Mouse (Mus musculus) E14TG2a.4 (cell line): ENCODE measurements around the gene Gpr176.

Experiments
- H3K27me3 ChIP-seq: 2 replicates; pipeline ENCODE4 v1.6.1; 2014; ENCODE audit warnings: low read length, control low read depth; ENCODE audit not compliant: insufficient read depth
- H3K36me3 ChIP-seq: 2 replicates; pipeline ENCODE4 v1.6.1; 2014; ENCODE audit warnings: low read length, control low read depth; ENCODE audit not compliant: insufficient read depth
- H3K4me1 ChIP-seq: replicated peaks from 2 replicates; pipeline ENCODE4 v1.6.1; 2014; ENCODE audit warnings: low read depth, low read length, control low read depth
- H3K4me3 ChIP-seq: replicated peaks from 2 replicates; pipeline ENCODE4 v1.5.1; 2014; ENCODE audit warnings: mild to moderate bottlenecking, low read length
- H3K9me3 ChIP-seq: 2 replicates; pipeline ENCODE4 v1.6.1; 2014; ENCODE audit warnings: low read length, control low read depth
- CTCF ChIP-seq: conservative IDR thresholded peaks from 2 replicates; pipeline ENCODE4 v1.5.1; 2014; ENCODE audit warnings: low read length
- NANOG ChIP-seq: IDR thresholded peaks from 2 replicates; pipeline ENCODE4 v1.6.1; 2014; ENCODE audit warnings: borderline replicate concordance, low read length, mixed read lengths
- POU5F1 ChIP-seq: IDR thresholded peaks from 2 replicates; pipeline ENCODE4 v1.6.1; 2014; ENCODE audit warnings: low read length, borderline replicate concordance

The Gpr176 gene

DNA sequence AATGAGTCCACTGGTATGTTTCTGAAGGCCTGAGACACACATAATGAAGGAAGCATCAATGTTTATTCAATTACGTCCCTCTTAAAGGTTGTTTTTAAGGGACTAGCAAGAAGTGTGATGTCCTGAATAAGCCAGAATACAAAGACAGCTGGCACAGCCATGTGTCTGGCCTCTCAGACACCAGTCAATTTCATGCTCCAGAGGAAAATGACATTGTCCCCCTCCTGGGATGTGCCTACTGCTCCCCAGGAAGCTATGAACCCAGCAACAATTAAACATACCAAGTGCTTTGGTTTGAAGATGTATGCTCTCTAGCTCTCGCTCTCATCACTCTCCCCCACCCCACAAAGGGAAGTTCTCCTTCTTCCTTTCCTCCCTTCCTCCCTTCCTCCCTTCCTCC, 56.3 kb downstream of the Gpr176 start:
- no peak overlapping the region for H3K4me3 ChIP-seq
- peaks cover 5% of the 10 kb centered on the region; the same call in 1 of the 2 replicates for H3K4me1 ChIP-seq
- no peak for TF ChIP-seq POU5F1
- no peak for TF ChIP-seq NANOG
- no peaks in the 10 kb centered on the region for H3K36me3 ChIP-seq
- H3K27me3 ChIP-seq, result no peaks in the 10 kb centered on the region
- H3K9me3 ChIP-seq, result no peaks in the 10 kb centered on the region

DNA sequence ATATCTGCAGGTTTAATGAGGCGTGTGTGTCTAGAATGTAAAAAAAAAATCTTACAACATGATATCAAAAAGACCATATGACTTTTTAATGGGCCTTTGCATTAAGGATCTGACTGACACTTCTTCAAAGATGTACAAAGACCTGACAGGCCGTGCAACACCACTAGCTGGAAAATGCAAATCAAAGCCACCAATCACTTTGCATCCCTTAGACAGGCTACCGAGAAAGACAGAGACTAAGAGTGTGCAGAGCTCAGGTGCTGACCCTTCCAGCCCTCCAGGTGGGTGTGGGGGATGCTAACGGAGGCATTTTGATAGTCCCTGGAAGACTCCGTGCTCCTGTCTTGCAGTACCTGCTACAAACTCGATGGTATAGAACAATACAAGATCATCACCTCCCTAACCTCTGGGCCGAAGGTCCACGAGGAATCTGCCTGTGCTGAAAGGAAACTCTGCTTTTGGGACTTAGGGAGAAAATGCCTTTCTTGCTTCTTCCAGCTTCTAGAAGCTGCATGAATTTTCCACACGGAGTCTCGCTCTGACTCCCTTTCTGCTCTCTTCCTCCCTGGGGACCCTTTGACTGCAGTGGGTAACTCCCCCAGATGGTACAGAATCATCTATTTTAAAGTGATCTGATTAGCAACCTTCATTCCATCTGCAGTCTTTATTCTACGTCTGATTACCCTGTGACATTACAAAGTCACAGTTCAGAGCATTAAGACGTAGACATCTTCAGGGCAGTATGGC, 57.4 kb downstream of the Gpr176 start:
- peaks cover 5% of the 10 kb centered on the region; the same call in 1 of the 2 replicates for H3K4me1 ChIP-seq
- H3K4me3 ChIP-seq, result no peak overlapping the region
- no peaks in the 10 kb centered on the region for H3K27me3 ChIP-seq
- no peaks in the 10 kb centered on the region for H3K36me3 ChIP-seq
- H3K9me3 ChIP-seq, result no peaks in the 10 kb centered on the region
- no peak for TF ChIP-seq CTCF
- TF ChIP-seq POU5F1, result no peak
- no peak for TF ChIP-seq NANOG

DNA sequence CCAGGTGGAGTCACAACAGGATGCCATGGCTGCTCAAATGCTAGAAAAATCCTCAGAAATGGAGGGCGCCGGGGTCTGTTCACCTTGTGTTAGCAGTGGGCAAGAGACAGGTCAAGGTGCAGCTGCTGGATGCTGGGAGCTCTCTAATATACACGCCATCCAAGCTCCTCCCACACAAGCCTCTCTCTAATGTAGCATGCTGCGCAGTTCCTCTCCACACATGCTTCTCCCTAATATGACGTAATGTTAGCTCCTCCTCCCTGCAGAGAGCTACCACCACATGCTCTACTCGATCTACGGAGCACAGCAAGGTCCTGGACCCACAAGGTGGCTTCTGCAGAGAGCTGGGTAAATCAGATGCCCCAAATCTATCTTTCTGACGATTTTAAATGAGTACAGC, 65.7 kb downstream of the Gpr176 start:
- H3K36me3 ChIP-seq, result no peaks in the 10 kb centered on the region
- H3K9me3 ChIP-seq, result peaks cover 6% of the 10 kb centered on the region
- TF ChIP-seq CTCF, result no peak
- TF ChIP-seq POU5F1, result no peak
- TF ChIP-seq NANOG, result no peak
- no peak overlapping the region for H3K4me3 ChIP-seq
- no peaks in the 10 kb centered on the region for H3K27me3 ChIP-seq
- H3K4me1 ChIP-seq, result peaks cover 29% of the 10 kb centered on the region

DNA sequence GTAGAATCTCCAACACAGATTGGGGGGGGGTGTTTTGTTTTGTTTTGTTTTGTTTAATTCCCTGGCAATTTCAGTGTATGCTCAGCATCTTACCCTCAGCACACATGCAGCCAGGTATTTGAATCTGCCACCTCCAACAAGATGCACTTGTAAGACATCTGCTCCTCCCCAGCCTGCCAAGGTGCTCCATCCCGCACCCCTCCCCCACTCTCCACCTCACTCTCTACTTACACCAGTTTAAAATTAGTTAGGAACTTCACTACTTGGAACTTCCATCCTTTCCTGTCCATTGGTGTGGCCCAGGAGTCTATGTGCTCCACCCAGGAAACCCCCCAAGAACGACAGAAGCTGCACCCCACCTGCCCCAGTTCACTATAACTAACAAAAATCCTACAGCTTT, 66.3 kb downstream of the Gpr176 start:
- peaks cover 6% of the 10 kb centered on the region for H3K9me3 ChIP-seq
- no peaks in the 10 kb centered on the region for H3K27me3 ChIP-seq
- no peaks in the 10 kb centered on the region for H3K36me3 ChIP-seq
- H3K4me1 ChIP-seq, result peaks cover 29% of the 10 kb centered on the region
- TF ChIP-seq CTCF (no peak), NANOG (no peak), POU5F1 (no peak)
- no peak overlapping the region for H3K4me3 ChIP-seq

DNA sequence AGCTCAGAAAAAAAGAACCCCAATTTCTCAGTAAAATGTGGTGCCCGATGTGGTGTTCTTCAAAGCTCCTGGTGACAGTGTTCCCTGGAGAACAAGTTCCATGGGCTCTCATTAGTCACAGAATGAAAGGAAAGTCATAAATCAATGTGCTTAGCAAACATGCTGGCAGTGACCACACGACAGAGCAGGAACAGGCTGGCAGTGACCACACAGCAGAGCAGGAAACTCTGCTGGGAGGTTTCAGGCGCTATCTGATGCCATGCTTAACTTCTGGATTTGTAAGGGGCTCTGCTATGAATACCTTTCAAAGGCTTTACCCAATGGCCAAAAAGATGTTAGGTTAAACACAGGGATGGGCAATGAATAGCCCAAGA, 66.7 kb downstream of the Gpr176 start:
- Histone ChIP-seq H3K4me3 (no peak overlapping the region), H3K36me3 (no peaks in the 10 kb centered on the region), H3K27me3 (no peaks in the 10 kb centered on the region), H3K9me3 (peaks cover 6% of the 10 kb centered on the region), H3K4me1 (peaks cover 29% of the 10 kb centered on the region)
- TF ChIP-seq POU5F1 (no peak), NANOG (no peak)

DNA sequence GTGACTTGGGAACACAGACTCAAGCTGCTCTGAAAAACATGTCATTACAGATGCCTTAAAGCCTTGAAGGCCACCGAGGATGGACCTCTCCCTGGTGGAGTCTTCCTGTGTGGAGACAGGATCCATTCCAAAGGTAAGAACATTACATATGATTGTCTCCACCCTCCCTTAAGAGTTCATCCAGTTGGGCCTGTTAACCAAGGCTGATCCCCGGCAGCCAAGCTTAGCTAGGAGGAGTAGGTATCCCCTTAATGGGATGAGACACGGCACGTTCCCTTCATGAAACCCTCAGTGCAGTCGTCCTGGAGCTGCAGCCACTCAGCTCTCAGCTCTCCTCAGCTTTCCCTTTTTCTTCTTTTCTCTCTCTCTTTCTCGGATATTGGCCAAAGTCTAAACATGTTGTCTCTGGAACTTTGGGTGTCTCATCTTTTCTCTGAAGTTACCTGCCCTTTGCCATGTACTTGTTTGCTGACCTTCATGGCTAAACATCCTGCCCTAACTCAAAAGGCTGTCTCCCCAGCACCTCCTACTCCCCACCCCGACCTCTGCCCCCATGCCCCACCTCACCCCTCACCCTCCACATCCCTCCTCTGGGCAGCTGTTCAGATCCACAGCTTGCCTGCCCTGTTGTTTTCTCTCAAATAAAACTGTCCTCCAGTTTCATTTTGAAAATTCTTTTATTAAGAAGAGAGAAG, 67.2 kb downstream of the Gpr176 start:
- Histone ChIP-seq H3K4me1 (peaks cover 29% of the 10 kb centered on the region), H3K36me3 (no peaks in the 10 kb centered on the region), H3K27me3 (no peaks in the 10 kb centered on the region), H3K9me3 (peaks cover 6% of the 10 kb centered on the region), H3K4me3 (no peak overlapping the region)
- TF ChIP-seq POU5F1 (no peak), CTCF (no peak), NANOG (no peak)

DNA sequence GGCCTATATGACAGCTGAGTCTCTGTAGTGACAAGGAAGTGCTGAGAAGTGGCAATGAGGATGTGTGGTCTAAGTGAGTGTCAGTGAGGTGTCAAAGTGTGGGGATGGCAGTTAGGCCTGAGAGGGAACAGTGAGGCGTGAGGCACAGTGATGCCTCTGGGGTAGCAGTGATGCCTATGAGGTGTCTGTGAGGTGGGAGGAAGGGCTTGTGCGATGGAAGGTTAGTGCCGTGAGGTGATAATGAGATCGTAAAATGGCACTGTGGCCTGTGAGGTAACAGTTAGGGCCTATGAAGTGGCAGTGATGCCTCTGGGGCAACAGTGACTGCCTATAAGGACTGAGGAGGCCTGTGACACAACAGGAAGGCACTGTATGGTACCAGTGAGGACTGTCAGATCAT, 69.8 kb downstream of the Gpr176 start:
- Histone ChIP-seq H3K9me3 (peaks cover 6% of the 10 kb centered on the region), H3K27me3 (no peaks in the 10 kb centered on the region), H3K4me3 (no peak overlapping the region), H3K36me3 (no peaks in the 10 kb centered on the region), H3K4me1 (peaks cover 22% of the 10 kb centered on the region)
- no peak for TF ChIP-seq NANOG
- TF ChIP-seq POU5F1, result no peak
- TF ChIP-seq CTCF, result no peak

DNA sequence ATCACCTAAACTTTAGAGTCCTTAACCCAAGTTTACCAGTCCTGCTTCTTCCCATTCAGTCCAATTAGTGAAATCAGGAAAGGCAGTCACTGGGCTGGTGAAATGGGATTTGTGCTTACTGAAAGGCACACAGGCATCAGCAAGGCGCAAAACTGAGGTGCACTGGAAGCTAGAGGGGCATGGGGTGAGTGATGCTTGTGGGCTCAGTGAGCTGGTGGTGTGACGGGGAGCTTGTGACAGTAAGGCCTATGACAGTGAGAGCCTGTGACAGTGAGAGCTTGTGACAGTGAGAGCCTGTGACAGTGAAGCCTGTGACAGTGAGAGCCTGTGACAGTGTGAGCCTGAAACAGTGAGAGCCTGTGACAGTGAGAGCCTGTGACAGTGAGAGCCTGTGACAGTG, 71.6 kb downstream of the Gpr176 start:
- H3K9me3 ChIP-seq, result peaks cover 6% of the 10 kb centered on the region
- H3K4me1 ChIP-seq, result peaks cover 9% of the 10 kb centered on the region
- no peak overlapping the region for H3K4me3 ChIP-seq
- TF ChIP-seq NANOG, result no peak
- no peak for TF ChIP-seq CTCF
- no peak for TF ChIP-seq POU5F1
- H3K27me3 ChIP-seq, result no peaks in the 10 kb centered on the region
- H3K36me3 ChIP-seq, result no peaks in the 10 kb centered on the region

DNA sequence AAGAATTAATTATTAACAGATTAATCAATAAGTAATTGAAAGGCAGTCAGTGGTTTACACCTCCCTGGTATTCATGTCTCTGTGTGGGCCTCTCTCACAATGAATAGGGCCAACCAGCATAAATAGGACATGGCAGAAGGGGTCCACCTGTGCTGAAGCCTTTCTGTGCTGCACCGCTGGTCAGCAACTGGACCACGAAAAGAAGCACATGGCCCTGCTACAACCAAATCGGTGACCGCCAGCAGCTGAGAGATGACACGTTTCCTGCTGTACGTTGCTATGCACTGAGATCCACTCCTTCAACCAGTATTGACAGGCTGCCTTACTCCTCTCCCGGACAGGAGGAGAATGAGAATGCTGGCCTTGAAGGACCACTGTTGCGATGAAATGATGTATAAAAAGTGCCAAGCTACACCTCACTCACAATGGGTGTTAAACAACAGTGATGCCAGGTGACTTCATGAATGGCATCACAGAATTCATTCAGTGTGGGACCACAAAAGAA, 72.1 kb downstream of the Gpr176 start:
- H3K4me3 ChIP-seq, result no peak overlapping the region
- peaks cover 6% of the 10 kb centered on the region for H3K9me3 ChIP-seq
- peaks cover 6% of the 10 kb centered on the region; the same call in 1 of the 2 replicates for H3K4me1 ChIP-seq
- H3K27me3 ChIP-seq, result no peaks in the 10 kb centered on the region
- TF ChIP-seq CTCF (no peak), POU5F1 (no peak), NANOG (no peak)
- H3K36me3 ChIP-seq, result no peaks in the 10 kb centered on the region
